Comparison of ENCODE assay signal across 26 mouse cellular contexts in the genomic region with DNA sequence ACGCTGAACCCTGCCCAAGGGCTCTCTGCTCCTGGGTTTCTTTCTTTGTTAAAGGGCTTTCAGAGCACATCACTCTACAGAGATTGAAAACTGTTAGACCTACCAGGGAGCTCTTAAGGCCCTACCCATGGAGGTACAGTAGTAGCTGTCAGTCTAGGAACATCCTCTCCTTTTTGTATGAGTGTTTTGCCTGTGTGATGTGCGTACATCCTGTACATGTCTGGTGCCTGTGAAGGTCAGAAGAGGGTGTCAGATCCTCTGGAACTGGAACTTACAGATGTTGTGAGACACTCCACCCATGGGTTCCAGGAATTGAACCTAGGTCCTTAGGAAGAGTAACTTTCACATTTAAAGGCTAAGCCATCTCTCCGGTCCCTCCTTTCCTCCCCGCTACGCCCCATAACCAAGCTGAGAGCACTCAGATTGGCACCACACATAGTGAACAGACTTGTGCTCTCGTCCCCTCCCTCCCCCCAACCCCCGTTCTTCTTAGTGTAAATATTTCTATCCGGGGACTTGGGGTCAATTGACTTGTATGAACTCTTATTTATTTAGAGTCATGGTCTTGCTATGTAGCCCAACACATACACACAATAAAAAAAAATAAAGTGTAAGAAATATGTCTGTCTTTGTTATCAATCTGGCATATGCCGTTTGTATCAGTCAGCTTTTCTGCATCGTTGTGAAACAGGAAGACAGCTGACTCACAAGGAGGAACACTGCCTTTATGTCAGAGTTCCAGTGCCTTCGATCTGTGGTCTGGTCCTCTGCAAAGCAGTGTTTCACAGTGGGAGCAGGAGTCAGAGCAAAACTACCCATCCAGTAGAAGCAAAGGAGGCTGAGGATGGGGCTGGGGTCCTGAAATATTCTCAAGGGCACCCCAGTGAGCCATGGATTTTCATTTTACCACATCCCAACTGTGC. TPM values are rescaled to one million over a fixed set of nuclear protein-coding genes. Genes with fewer than 3 reads are reported as not detected.
A peak's percentile ranks its signal among the peaks of the same experiment; 100 is the strongest.
DNase-seq lines count a peak whose midpoint lies in the region; ATAC-seq and TF ChIP-seq lines count a peak whose summit lies in the region.
"Had no signal": no experiment of that assay in that cellular context is flagged by ENCODE, and none has a peak within 500 bp of the region (broad histone marks: within the 10 kb centered on the region; RNA-seq: fewer than 3 reads in every experiment).

No protein-coding gene starts in this region.

- TF ChIP-seq CTCF in lung, embryonic 14.5 days (IDR thresholded peaks at IDR 0.05; ENCODE audit: low read depth), result no peak
- no peak for TF ChIP-seq CTCF in lung, adult 2 months (IDR thresholded peaks at IDR 0.05; ENCODE audit: insufficient read depth, low read length)

- no peaks in the 10 kb centered on the region for H3K36me3 ChIP-seq in lung, embryonic 14.5 days (ENCODE audit: insufficient read depth)
- no peaks in the 10 kb centered on the region for H3K36me3 ChIP-seq in macrophage (ENCODE audit: inconsistent target)
- H3K36me3 ChIP-seq: embryonic facial prominence, embryonic 10.5 days; forebrain, embryonic 15.5 days; heart, embryonic 13.5 days; kidney, embryonic 15.5 days; limb, embryonic 13.5 days; liver, embryonic 13.5 days; midbrain, embryonic 13.5 days; neural tube, embryonic 12.5 days; stomach, embryonic 15.5 days had no signal

- no peaks in the 10 kb centered on the region for H3K79me2 ChIP-seq in macrophage (ENCODE audit: inconsistent target)

- TF ChIP-seq POLR2A in lung, adult 2 months (IDR thresholded peaks at IDR 0.05; ENCODE audit: borderline replicate concordance, extremely low read depth, low read depth, low read length), result no peak

- no peaks in the 10 kb centered on the region for H3K27me3 ChIP-seq in lung, embryonic 14.5 days (ENCODE audit: insufficient read depth, low read length)
- H3K27me3 ChIP-seq: forebrain, embryonic 15.5 days; heart, embryonic 13.5 days; kidney, embryonic 15.5 days; limb, embryonic 13.5 days; liver, embryonic 13.5 days; midbrain, embryonic 13.5 days; neural tube, embryonic 12.5 days; stomach, embryonic 15.5 days had no signal

- 53% methylated on average over 11 of the region's 11 CpGs for WGBS in lung, embryonic 14.5 days
- WGBS in lung, adult 2 months, result 51% methylated on average over 11 of the region's 11 CpGs
- WGBS in macrophage (ENCODE audit: missing documents), result 65% methylated on average over 10 of the region's 11 CpGs

- DNase-seq in lung, embryonic 14.5 days, result peak; percentile 18
- no peak for DNase-seq in lung, adult 2 months
- peak; percentile 79 for DNase-seq in CD4-positive, CD25-positive, alpha-beta regulatory T cell, adult 2 months (ENCODE audit: low read depth, low spot score)
- DNase-seq in ovary, postnatal 10 days (ENCODE audit: low spot score), result no peak
- DNase-seq in adrenal gland, postnatal 36 days, result no peak
- no peak for DNase-seq in retina, embryonic 14.5 days (ENCODE audit: low spot score)
- DNase-seq: adrenal gland, adult 2 months; B cell, adult 2 months; cerebellum, adult 8-10 months; heart, postnatal 36 days; kidney, postnatal 4 days; liver, embryonic 13.5 days; lung, postnatal 10 days had no signal

- H3K4me3 ChIP-seq in lung, embryonic 14.5 days (ENCODE audit: low read depth, low read length), result no peak overlapping the region
- H3K4me3 ChIP-seq in lung, adult 2 months (replicated peaks; ENCODE audit: extremely low read depth, low read depth, low read length), result no peak overlapping the region
- no peak overlapping the region for H3K4me3 ChIP-seq in macrophage (ENCODE audit: inconsistent target)
- H3K4me3 ChIP-seq: embryonic facial prominence, embryonic 10.5 days; forebrain, embryonic 15.5 days; heart, embryonic 13.5 days; kidney, embryonic 15.5 days; limb, embryonic 13.5 days; liver, embryonic 13.5 days; megakaryocyte, embryonic 14.5 days; midbrain, embryonic 13.5 days; neural tube, embryonic 12.5 days; stomach, embryonic 15.5 days had no signal

- no peak overlapping the region for H3K4me2 ChIP-seq in lung, embryonic 14.5 days
- H3K4me2 ChIP-seq: forebrain, embryonic 15.5 days; heart, embryonic 13.5 days; hindbrain, embryonic 14.5 days; kidney, embryonic 15.5 days; limb, embryonic 13.5 days; liver, embryonic 13.5 days; midbrain, embryonic 13.5 days; neural tube, embryonic 12.5 days; stomach, embryonic 15.5 days had no signal

- H3K9me3 ChIP-seq in lung, embryonic 14.5 days (ENCODE audit: low read depth, low read length), result no peaks in the 10 kb centered on the region
- H3K9me3 ChIP-seq: embryonic facial prominence, embryonic 10.5 days; forebrain, embryonic 15.5 days; heart, embryonic 13.5 days; kidney, embryonic 15.5 days; limb, embryonic 13.5 days; liver, embryonic 13.5 days; megakaryocyte, embryonic 14.5 days; midbrain, embryonic 13.5 days; neural tube, embryonic 12.5 days; stomach, embryonic 15.5 days had no signal

- H3K27ac ChIP-seq in lung, embryonic 14.5 days (ENCODE audit: low read depth), result no peak overlapping the region
- peak overlapping the region; percentile 55 for H3K27ac ChIP-seq in macrophage
- H3K27ac ChIP-seq: embryonic facial prominence, embryonic 10.5 days; forebrain, embryonic 15.5 days; heart, embryonic 13.5 days; hindbrain, embryonic 14.5 days; kidney, embryonic 15.5 days; limb, embryonic 13.5 days; liver, embryonic 13.5 days; midbrain, embryonic 13.5 days; neural tube, embryonic 12.5 days; stomach, embryonic 15.5 days had no signal

- H3K9ac ChIP-seq in lung, embryonic 14.5 days, result no peak overlapping the region
- H3K9ac ChIP-seq: forebrain, embryonic 15.5 days; heart, embryonic 13.5 days; hindbrain, embryonic 14.5 days; kidney, embryonic 15.5 days; limb, embryonic 13.5 days; liver, embryonic 13.5 days; midbrain, embryonic 13.5 days; neural tube, embryonic 12.5 days; stomach, embryonic 15.5 days had no signal

- H3K4me1 ChIP-seq in lung, embryonic 14.5 days (ENCODE audit: insufficient read depth), result no peaks in the 10 kb centered on the region
- no peaks in the 10 kb centered on the region for H3K4me1 ChIP-seq in lung, adult 2 months (ENCODE audit: control insufficient read depth, insufficient read depth, low read length)
- H3K4me1 ChIP-seq: forebrain, embryonic 15.5 days; kidney, embryonic 15.5 days; limb, embryonic 13.5 days; liver, embryonic 13.5 days; midbrain, embryonic 13.5 days; neural tube, embryonic 12.5 days had no signal

- no peak for ATAC-seq in lung, embryonic 14.5 days (ENCODE audit: insufficient read depth)
- ATAC-seq in activated CD4-positive, CD25-positive, alpha-beta regulatory T cell, adult 4 months, result peak; percentile 94
- ATAC-seq: forebrain, embryonic 15.5 days; intestine, embryonic 16.5 days; midbrain, embryonic 13.5 days had no signal

RNA-seq across cellular contexts. Expression of a gene that starts 16.1 kb away (rescaled TPM):
- polyA plus RNA-seq in lung, embryonic 14.5 days (2014; fragmentation: Nextera tagmentation; extraction: Ambion mirVana), result 26.7 and 27.5 TPM in 2 replicates
- 3.6 and 4.6 TPM in 2 replicates for polyA plus RNA-seq in lung, adult 2 months (2012; rRNA removed)
- polyA plus RNA-seq in activated CD4-positive, CD25-positive, alpha-beta regulatory T cell, adult 4 months (2017; shearing (Covaris generic)), result 10 to 100 TPM; 19.3 to 22.6 TPM
- 10 to 100 TPM; 13.6 to 90.2 (median 34.1) TPM for total RNA-seq in macrophage (2018; cell fraction: chromatin; rRNA removed)
- 10 to 100 TPM; 15.8 to 44.6 (median 30.6) TPM for total RNA-seq in macrophage (2018; cell fraction: cytosol; rRNA removed)
- total RNA-seq in macrophage (2018; cell fraction: nucleus; rRNA removed), result 100 to 1,000 TPM in 2 of 26 experiments, 10 to 100 TPM in 24; 13.8 to 122 (median 47.2) TPM
- polyA plus RNA-seq in macrophage (2018), result 14.0 to 16.7 TPM (median 15.5 TPM) in 3 replicates
- 10 to 100 TPM; 15.6 to 19.3 TPM for total RNA-seq in adrenal gland, postnatal 36 days (2021)

Comparison
In these comparisons a context has a peak if more than half of its experiments do, and no peak if none do; other contexts are left out.
1. DNase-seq: peak in lung, embryonic 14.5 days (single experiment) and CD4-positive, CD25-positive, alpha-beta regulatory T cell, adult 2 months (single experiment); none in lung, adult 2 months (single experiment), ovary, postnatal 10 days (single experiment), adrenal gland, postnatal 36 days (0 of 2) and retina, embryonic 14.5 days (single experiment).